Mouse (Mus musculus): ENCODE measurements at regions not wholly inside any gene's neighbourhood (a gene's known extent, or its start where the extent isn't known, plus 50 kb on each side); places are given as distances from the start of the nearest gene placed in this dataset.

GRCm38 (mm10) chr17:14501341-14501740, 192.7 kb downstream of the Thbs2 start:
- no peak for DNase-seq (ENCODE audit: low spot score in 2 of 2)

DNA sequence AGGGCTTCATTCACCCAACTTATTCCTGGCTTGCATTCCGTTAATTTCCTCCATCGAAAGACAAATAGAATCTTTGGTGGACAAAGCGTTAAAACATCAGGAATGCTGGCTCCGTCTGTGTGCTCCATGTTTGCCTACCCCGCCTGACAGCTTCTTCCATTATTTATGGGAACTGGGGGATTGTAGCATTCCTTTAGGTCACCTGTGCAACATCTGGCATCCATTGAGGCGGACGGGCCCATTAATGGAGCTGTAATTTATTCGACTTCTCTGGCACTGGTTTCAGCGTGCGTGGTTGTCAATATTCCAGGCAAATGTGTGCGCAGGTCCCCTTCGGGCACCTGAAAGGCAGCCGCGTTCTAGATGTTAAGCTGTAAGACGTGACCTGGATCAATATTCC, 196.9 kb downstream of the Thbs2 start:
- no peak for DNase-seq (ENCODE audit: low spot score in 2 of 2)

DNA sequence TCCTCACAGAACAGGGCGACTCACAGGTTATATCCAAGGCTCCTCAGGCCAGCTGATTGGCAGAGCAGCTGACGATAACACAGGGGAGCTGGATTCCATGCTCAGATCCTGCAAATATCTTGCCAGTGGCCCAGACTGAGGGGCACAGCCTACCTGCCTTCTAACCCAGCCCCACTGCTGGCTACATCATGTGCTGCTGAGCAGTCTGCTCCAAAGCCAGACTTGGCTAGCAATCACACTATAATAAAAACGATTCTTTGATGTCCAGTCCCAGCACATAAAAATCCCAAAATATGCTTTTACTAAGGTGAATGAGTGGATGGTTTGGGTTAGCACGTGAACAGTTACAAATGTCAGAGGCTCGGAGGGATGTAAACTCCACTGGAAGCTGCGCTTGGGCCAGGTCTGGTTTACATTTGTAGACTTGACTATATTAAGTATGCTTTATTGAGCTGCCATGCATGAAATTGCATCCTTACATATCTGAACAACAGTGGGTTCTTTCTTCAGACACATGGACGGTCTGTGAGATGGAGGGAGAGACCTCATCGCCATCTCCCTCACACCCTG, 200.2 kb downstream of the Thbs2 start:
- DNase-seq (ENCODE audit: low spot score in 2 of 2): no peak

DNA sequence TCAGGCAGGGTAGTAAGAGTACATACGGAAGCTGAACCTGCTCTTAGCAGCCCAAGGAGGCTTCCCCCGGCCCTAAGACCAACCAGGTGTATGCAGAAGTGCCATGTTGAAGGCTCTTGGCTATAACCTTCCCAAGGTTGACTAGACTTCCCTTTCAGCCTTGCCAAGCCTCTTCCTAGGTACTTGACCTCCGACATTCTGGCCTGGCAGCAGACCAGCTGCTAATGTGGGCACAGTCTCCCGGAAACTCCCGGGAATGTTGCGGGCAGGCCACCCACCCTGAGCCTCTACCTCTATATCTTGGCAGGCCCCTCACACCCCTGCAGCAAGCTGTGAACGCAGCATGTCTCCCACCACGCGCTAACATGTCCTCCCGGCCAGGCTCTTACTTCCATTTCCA, 201.1 kb downstream of the Thbs2 start:
- no peak for DNase-seq (ENCODE audit: low spot score in 2 of 2)

DNA sequence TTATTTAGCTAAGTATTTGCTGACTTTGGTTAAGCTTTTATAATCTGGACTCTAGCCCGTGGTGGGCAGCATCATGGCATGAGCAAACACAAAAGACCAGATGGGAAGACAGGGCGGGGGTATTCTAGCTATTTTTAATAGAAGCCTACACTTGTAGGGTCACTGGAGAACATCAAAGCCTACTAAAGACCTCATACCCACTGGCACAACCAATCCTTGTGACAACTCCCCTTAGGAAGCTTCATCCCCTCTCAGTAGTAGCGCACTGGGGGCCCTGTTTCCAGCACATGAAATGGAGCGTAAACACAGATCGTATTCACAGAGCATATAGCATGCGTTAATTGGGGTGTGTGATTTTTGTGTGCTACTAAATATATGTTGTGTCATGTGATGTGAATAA, 202.4 kb downstream of the Smoc2 start:
- no peak for DNase-seq (ENCODE audit: low spot score in 2 of 2)

- no peak for DNase-seq (ENCODE audit: low spot score in 2 of 2)
Measured at GRCm38 (mm10) chr17:14478938-14479505, 199.7 kb downstream of the Smoc2 start.

DNA sequence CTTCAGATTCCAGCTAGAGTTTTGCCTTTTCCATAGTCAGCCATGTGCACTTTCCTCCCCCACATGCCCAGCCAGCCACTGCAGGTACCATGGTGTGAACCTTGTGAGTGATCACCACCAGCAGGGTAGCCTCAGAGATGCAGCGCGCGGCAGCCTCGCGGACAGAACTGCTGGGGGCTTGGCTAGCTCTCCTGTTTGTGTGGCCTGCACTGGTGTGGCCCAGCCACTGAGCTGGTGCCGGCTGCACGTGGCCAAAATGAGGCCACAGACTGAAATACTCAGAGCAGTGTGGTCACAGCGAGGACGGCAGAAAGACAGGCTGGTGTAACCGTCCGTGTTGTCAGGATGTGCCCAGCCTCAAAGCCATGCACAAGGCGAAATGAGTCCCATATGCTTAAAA, 197.4 kb downstream of the Smoc2 start:
- DNase-seq (ENCODE audit: low spot score in 2 of 2): no peak

DNA sequence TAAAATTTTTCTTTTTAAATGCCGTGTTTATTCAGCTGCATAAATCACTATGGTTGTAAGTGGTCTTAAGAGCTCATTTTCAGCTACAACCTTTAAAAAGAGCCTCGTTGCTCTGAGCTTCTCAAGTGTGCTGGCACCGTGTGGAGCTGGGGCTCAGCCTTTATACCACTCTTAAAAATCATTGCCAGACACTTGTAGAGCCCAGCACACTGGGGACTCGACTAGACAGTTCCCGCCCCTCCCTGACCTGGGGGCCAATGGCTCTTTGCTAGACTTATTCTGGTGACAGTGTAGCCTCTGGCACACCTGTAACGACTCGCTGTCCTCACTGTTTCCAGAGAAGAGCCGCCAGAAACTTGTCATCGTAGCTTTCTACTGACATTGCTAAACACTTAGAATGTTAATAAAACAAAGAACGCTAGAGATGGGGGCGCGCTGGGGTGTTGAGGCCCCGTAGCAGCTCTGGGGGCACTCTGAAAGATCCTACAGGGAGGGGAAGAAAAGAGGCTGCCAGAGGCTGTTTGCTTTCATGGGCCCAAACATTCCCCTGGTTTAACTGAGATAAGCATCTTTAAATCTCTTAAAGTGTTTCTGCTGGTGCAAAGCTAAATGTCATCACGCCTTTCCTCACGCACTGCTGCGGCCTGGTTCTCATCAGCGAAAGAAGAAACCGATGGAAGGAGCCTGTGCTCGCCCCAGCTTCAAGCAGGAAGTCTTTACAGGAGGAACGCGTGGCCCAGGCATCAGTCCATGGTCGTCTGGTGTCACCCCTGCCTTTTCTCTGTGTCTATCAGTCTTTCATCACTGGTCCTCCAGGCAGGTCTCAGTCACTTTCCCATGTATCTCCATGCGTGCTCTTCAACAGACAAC, 196.7 kb downstream of the Smoc2 start:
- DNase-seq (ENCODE audit: low spot score in 2 of 2): no peak

GRCm38 (mm10) chr17:14475277-14475676, 196.0 kb downstream of the Smoc2 start:
- DNase-seq (ENCODE audit: low spot score in 2 of 2): no peak

- DNase-seq (ENCODE audit: low spot score in 2 of 2): peak in 1 of 2 experiments; percentile 26
Measured at GRCm38 (mm10) chr17:14468754-14469488, 189.6 kb downstream of the Smoc2 start.

DNA sequence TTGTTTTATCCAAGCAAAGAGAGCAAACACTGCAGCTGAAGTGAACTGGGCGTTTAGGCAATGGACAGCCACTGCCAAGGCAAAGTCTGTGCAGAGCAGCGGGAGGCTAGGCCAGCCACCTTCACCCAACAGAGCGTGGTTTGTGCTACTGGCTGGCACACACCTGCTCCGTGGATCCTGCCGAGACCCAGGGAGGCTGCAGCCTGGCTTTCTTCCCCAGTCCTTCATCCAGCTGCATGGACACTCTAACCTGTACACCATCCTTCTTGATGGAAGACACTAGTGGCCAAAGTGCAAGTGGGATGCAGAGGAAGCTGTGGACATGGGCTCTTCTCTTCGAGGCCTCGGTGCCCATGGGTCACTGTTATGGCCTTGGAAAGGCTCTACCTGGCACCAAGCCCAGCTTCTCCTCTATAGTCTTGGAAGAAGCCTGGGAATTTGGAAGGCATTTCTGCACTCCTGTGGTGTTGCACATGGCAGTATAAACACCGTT, 176.0 kb downstream of the Smoc2 start:
- DNase-seq (ENCODE audit: low spot score in 2 of 2): no peak

All from urinary bladder, postnatal 4 days (tissue).